Mouse (Mus musculus): ENCODE data around the gene Fam171a1. TPM values are rescaled to one million over a fixed set of nuclear protein-coding genes. Genes with fewer than 3 reads are reported as not detected.
"Not testable (repeated sequence)": the region's sequence is repeated elsewhere in the genome, so short reads cannot be mapped to it uniquely, and the experiment has no call there.

The Fam171a1 gene
- polyA plus RNA-seq, 2 experiments, result 1.7 to 2.4 TPM

GRCm38 (mm10) chr2:3206975-3207642 lies 93.1 kb downstream of the Fam171a1 start:
- Histone ChIP-seq H3K4me2 (ENCODE audit: low read depth) (no peak overlapping the region), H3K9ac (replicated peaks) (no peak overlapping the region), H3K27ac (no peak overlapping the region), H3K36me3 (replicated peaks; ENCODE audit: control insufficient read depth, insufficient read depth, low read depth) (no peaks in the 10 kb centered on the region), H3K4me3 (ENCODE audit: insufficient read depth in 1 of 2, low read depth in 2 of 2, low read length in 2 of 2) (no peak overlapping the region), H3K9me3 (ENCODE audit: control insufficient read depth, low read length) (no peaks in the 10 kb centered on the region), H3K27me3 (ENCODE audit: control insufficient read depth, insufficient read depth, low read length) (no peaks in the 10 kb centered on the region), H3K4me1 (replicated peaks; ENCODE audit: control insufficient read depth in 2 of 2, insufficient read depth in 2 of 2, low read length in 1 of 2) (no peaks in the 10 kb centered on the region)
- 65% methylated on average over 9 of the region's 9 CpGs for WGBS (ENCODE audit: insufficient replicate concordance)
- no peak for ATAC-seq (ENCODE audit: insufficient read depth)
- no peak for DNase-seq (ENCODE audit: low read depth in 3 of 3, low spot score in 3 of 3)
- TF ChIP-seq CTCF (IDR thresholded peaks at IDR 0.05; ENCODE audit: low read depth), result no peak
- no peak for TF ChIP-seq EP300 (IDR thresholded peaks at IDR 0.05; ENCODE audit: low read depth)

DNA sequence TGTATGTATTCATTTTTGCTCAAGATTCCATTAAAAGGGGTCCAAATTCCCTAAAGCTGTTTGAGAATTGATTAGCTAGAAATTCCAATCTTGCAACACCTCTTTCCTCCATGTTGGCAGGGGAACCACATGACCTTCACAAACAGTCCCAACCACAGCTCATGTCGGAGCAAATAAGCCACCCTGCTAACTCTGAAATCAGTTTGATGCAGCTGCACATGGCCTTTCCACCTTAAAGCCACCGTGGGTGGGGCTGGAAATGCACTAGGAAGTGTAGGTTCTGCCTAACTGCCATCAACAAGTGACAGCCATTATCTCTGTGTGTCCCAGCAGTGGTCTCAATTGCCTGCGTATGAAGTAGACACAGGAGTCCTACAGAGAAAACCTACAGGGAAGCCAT lies 101.5 kb downstream of the Fam171a1 start:
- WGBS (ENCODE audit: insufficient replicate concordance), result 16% methylated on average over 3 of the region's 3 CpGs
- TF ChIP-seq CTCF (IDR thresholded peaks at IDR 0.05; ENCODE audit: low read depth) (no peak), EP300 (IDR thresholded peaks at IDR 0.05; ENCODE audit: low read depth) (no peak)
- Histone ChIP-seq H3K27ac (no peak overlapping the region), H3K27me3 (ENCODE audit: control insufficient read depth, insufficient read depth, low read length) (no peaks in the 10 kb centered on the region), H3K4me1 (replicated peaks; ENCODE audit: control insufficient read depth in 2 of 2, insufficient read depth in 2 of 2, low read length in 1 of 2) (no peaks in the 10 kb centered on the region), H3K36me3 (replicated peaks; ENCODE audit: control insufficient read depth, insufficient read depth, low read depth) (no peaks in the 10 kb centered on the region), H3K9me3 (ENCODE audit: control insufficient read depth, low read length) (no peaks in the 10 kb centered on the region), H3K4me2 (ENCODE audit: low read depth) (no peak overlapping the region), H3K4me3 (ENCODE audit: insufficient read depth in 1 of 2, low read depth in 2 of 2, low read length in 2 of 2) (no peak overlapping the region), H3K9ac (replicated peaks) (no peak overlapping the region)
- DNase-seq (ENCODE audit: low read depth in 3 of 3, low spot score in 3 of 3) (no peak), ATAC-seq (ENCODE audit: insufficient read depth) (no peak)

DNA sequence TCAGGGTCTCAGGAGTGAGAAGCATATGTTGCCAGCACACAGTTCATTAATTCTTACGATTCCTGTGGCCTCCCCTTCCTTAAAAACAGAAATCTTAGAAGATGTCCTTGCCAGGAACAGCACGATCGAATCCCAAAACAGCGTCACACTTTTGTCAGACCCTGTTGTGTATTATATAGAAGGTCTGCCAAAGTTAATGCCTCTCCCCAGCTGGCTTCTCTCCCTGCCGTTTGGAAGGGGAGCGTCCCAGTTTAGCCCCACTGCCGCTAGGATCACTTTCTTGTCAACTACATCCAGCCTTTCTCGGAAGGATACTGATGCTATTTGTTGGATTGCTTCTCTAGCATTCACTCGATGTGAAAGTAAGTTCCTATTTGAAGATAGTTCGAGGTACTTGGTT lies 102.6 kb downstream of the Fam171a1 start:
- H3K9me3 ChIP-seq (ENCODE audit: control insufficient read depth, low read length), result no peaks in the 10 kb centered on the region
- DNase-seq (ENCODE audit: low read depth in 3 of 3, low spot score in 3 of 3), result no peak
- no peak overlapping the region for H3K4me3 ChIP-seq (ENCODE audit: insufficient read depth in 1 of 2, low read depth in 2 of 2, low read length in 2 of 2)
- 70% methylated on average over 10 of the region's 10 CpGs for WGBS (ENCODE audit: insufficient replicate concordance)
- TF ChIP-seq EP300 (IDR thresholded peaks at IDR 0.05; ENCODE audit: low read depth) (no peak), CTCF (IDR thresholded peaks at IDR 0.05; ENCODE audit: low read depth) (no peak)
- no peak overlapping the region for H3K27ac ChIP-seq
- no peaks in the 10 kb centered on the region for H3K36me3 ChIP-seq (replicated peaks; ENCODE audit: control insufficient read depth, insufficient read depth, low read depth)
- ATAC-seq (ENCODE audit: insufficient read depth), result no peak
- H3K4me1 ChIP-seq (replicated peaks; ENCODE audit: control insufficient read depth in 2 of 2, insufficient read depth in 2 of 2, low read length in 1 of 2), result no peaks in the 10 kb centered on the region
- H3K27me3 ChIP-seq (ENCODE audit: control insufficient read depth, insufficient read depth, low read length), result no peaks in the 10 kb centered on the region
- H3K9ac ChIP-seq (replicated peaks), result no peak overlapping the region
- no peak overlapping the region for H3K4me2 ChIP-seq (ENCODE audit: low read depth)

GRCm38 (mm10) chr2:3217577-3217976 lies 103.6 kb downstream of the Fam171a1 start:
- not testable (repeated sequence) for H3K27me3 ChIP-seq (ENCODE audit: control insufficient read depth, insufficient read depth, low read length); H3K9me3 ChIP-seq (ENCODE audit: control insufficient read depth, low read length); H3K4me2 ChIP-seq (ENCODE audit: low read depth); H3K36me3 ChIP-seq (replicated peaks; ENCODE audit: control insufficient read depth, insufficient read depth, low read depth); H3K4me3 ChIP-seq (ENCODE audit: insufficient read depth in 1 of 2, low read depth in 2 of 2, low read length in 2 of 2); ATAC-seq (ENCODE audit: insufficient read depth); H3K27ac ChIP-seq; H3K9ac ChIP-seq (replicated peaks); H3K4me1 ChIP-seq (replicated peaks; ENCODE audit: control insufficient read depth in 2 of 2, insufficient read depth in 2 of 2, low read length in 1 of 2); DNase-seq (ENCODE audit: low read depth in 3 of 3, low spot score in 3 of 3)
- 74% methylated on average over 3 of the region's 3 CpGs for WGBS (ENCODE audit: insufficient replicate concordance)

- Histone ChIP-seq H3K27me3 (ENCODE audit: control insufficient read depth, insufficient read depth, low read length) (no peaks in the 10 kb centered on the region), H3K4me1 (replicated peaks; ENCODE audit: control insufficient read depth in 2 of 2, insufficient read depth in 2 of 2, low read length in 1 of 2) (no peaks in the 10 kb centered on the region), H3K4me3 (ENCODE audit: insufficient read depth in 1 of 2, low read depth in 2 of 2, low read length in 2 of 2) (no peak overlapping the region), H3K4me2 (ENCODE audit: low read depth) (no peak overlapping the region), H3K9ac (replicated peaks) (no peak overlapping the region), H3K36me3 (replicated peaks; ENCODE audit: control insufficient read depth, insufficient read depth, low read depth) (no peaks in the 10 kb centered on the region), H3K9me3 (ENCODE audit: control insufficient read depth, low read length) (no peaks in the 10 kb centered on the region), H3K27ac (no peak overlapping the region)
- TF ChIP-seq CTCF (IDR thresholded peaks at IDR 0.05; ENCODE audit: low read depth) (no peak), EP300 (IDR thresholded peaks at IDR 0.05; ENCODE audit: low read depth) (no peak)
- 66% methylated on average over 6 of the region's 6 CpGs for WGBS (ENCODE audit: insufficient replicate concordance)
- ATAC-seq (ENCODE audit: insufficient read depth) (no peak), DNase-seq (ENCODE audit: low read depth in 3 of 3, low spot score in 3 of 3) (no peak)
Measured at GRCm38 (mm10) chr2:3218225-3218624, 104.2 kb downstream of the Fam171a1 start.

Data from liver, embryonic 14.5 days (tissue).